Mouse (Mus musculus) stomach, embryonic 16.5 days (tissue): Measurements from ENCODE around the gene Lemd1. TPM values are rescaled to one million over a fixed set of nuclear protein-coding genes. Genes with fewer than 3 reads are reported as not detected.

Source experiments
- ATAC-seq: fragments of 200-750 bp; cut with Nextera tagmentation; 2 replicates; pipeline ENCODE4 v1.8.0; 2017; ENCODE audit warnings: moderate number of reproducible peaks, moderate TSS enrichment; ENCODE audit not compliant: insufficient read depth, low FRiP score
- H3K27ac ChIP-seq: fragments of 300-500 bp; sonication (generic); 2 replicates; pipeline ENCODE4 v1.5.1; 2014; ENCODE audit warnings: low read length
- H3K27me3 ChIP-seq: fragments of 300-500 bp; sonication (generic); 2 replicates; pipeline ENCODE4 v1.6.1; 2014; ENCODE audit warnings: low read length, control low read depth, mixed read lengths; ENCODE audit not compliant: control insufficient read depth, insufficient read depth
- H3K36me3 ChIP-seq: fragments of 300-500 bp; sonication (generic); 2 replicates; pipeline ENCODE4 v1.6.1; 2014; ENCODE audit warnings: low read length; ENCODE audit not compliant: control insufficient read depth, insufficient read depth
- H3K4me1 ChIP-seq: fragments of 300-500 bp; sonication (generic); 2 replicates; pipeline ENCODE4 v1.6.1; 2014; ENCODE audit warnings: low read length, control low read depth, mixed read lengths; ENCODE audit not compliant: control insufficient read depth, insufficient read depth
- H3K4me2 ChIP-seq: fragments of 300-500 bp; sonication (generic); 2 replicates; pipeline ENCODE4 v1.6.1; 2014; ENCODE audit warnings: low read depth, low read length, mixed read lengths
- H3K4me3 ChIP-seq: fragments of 300-500 bp; sonication (generic); replicated peaks from 2 replicates; pipeline ENCODE4 v1.5.1; 2014; ENCODE audit warnings: mild to moderate bottlenecking, low read length
- H3K9ac ChIP-seq: fragments of 300-500 bp; sonication (generic); 2 replicates; pipeline ENCODE4 v1.6.1; 2014; ENCODE audit warnings: low read length
- H3K9me3 ChIP-seq: fragments of 300-500 bp; sonication (generic); replicated peaks from 2 replicates; pipeline ENCODE4 v1.6.1; 2016; ENCODE audit warnings: low read length, control low read depth; ENCODE audit not compliant: control insufficient read depth
- WGBS: fragments of 180-500 bp; shearing (Covaris S2); extraction: QIAGEN DNeasy Blood & Tissue Kit; methylation state at CpG from one replicate; pipeline ENCODE4 v1.1.7; 2014; 5-methylcytosine and 5-hydroxymethylcytosine counted together
- polyA plus RNA-seq: library from polyadenylated mRNA; unstranded; fragments of >200 nt; fragmentation: Nextera tagmentation; extraction: Ambion mirVana; gene quantifications from 2 replicates; pipeline ENCODE4 v1.2.1, GENCODE M21; 2015

Lemd1 gene
- polyA plus RNA-seq, 1 experiment from 2014 or later = 0.49 TPM

GRCm38 (mm10) chr1:132295506-132295905, 104.3 kb downstream of the Lemd1 start:
- H3K4me1 ChIP-seq = peaks cover 30% of the 10 kb centered on the region
- H3K4me2 ChIP-seq = no peak overlapping the region
- ATAC-seq = no peak
- H3K9me3 ChIP-seq = no peaks in the 10 kb centered on the region
- no peaks in the 10 kb centered on the region for H3K36me3 ChIP-seq
- no peak overlapping the region for H3K9ac ChIP-seq
- H3K4me3 ChIP-seq = no peak overlapping the region
- H3K27me3 ChIP-seq = peaks cover 22% of the 10 kb centered on the region
- no peak overlapping the region for H3K27ac ChIP-seq
- 71% methylated on average over 7 of the region's 7 CpGs for WGBS

GRCm38 (mm10) chr1:132296051-132296450, 104.8 kb downstream of the Lemd1 start:
- H3K27ac ChIP-seq = no peak overlapping the region
- no peaks in the 10 kb centered on the region for H3K36me3 ChIP-seq
- ATAC-seq = no peak
- peaks cover 21% of the 10 kb centered on the region for H3K27me3 ChIP-seq
- H3K4me1 ChIP-seq = peaks cover 30% of the 10 kb centered on the region
- no peaks in the 10 kb centered on the region for H3K9me3 ChIP-seq
- H3K9ac ChIP-seq = no peak overlapping the region
- no peak overlapping the region for H3K4me3 ChIP-seq
- 61% methylated on average over 3 of the region's 3 CpGs for WGBS
- H3K4me2 ChIP-seq = no peak overlapping the region

DNA sequence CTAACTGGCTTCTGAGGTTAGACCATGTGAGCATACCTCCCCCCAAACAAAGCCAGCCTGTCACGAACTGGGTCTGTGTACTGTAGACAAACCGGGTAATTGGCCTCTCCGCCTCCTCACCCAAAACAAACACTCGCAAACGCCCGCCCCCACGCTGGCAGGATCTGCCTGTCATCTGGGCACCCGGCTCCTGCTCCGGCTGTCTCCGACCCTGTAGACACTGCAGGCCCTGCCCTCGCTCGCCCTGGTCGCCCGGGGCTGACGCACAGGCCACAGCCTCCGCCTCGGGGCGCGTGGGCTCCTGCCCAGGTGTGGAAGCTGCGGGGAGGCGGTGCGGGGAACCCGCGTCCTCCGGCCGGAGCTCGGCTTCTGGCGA, 107.2 kb downstream of the Lemd1 start, which contains the start of gene Klhdc8a:
TSS of gene Klhdc8a (plus strand) at position 202 of the 376 bp plus-strand sequence.
- under 1% methylated on average over 28 of the region's 28 CpGs for WGBS
- H3K4me2 ChIP-seq = peak within 1 kb of the TSS; percentile 98
- peak within 1 kb of the TSS; percentile 54 for H3K4me3 ChIP-seq
- peak; percentile 39; the same call in 1 of the 2 replicates for ATAC-seq
- no peaks in the 10 kb centered on the region for H3K36me3 ChIP-seq
- peak within 1 kb of the TSS; percentile 71 for H3K9ac ChIP-seq
- peaks cover 25% of the 10 kb centered on the region for H3K27me3 ChIP-seq
- H3K27ac ChIP-seq = no peak within 1 kb of the TSS
- H3K9me3 ChIP-seq = no peaks in the 10 kb centered on the region
- peaks cover 9% of the 10 kb centered on the region; the same call in 1 of the 2 replicates for H3K4me1 ChIP-seq

GRCm38 (mm10) chr1:132298801-132299464, 107.7 kb downstream of the Lemd1 start:
- Histone ChIP-seq H3K27me3 (peaks cover 25% of the 10 kb centered on the region), H3K9ac (peak overlapping the region; percentile 71), H3K36me3 (no peaks in the 10 kb centered on the region), H3K9me3 (no peaks in the 10 kb centered on the region), H3K27ac (no peak overlapping the region), H3K4me1 (peaks cover 9% of the 10 kb centered on the region; the same call in 1 of the 2 replicates), H3K4me2 (peak overlapping the region; percentile 98), H3K4me3 (peak overlapping the region; percentile 54)
- WGBS = 1% methylated on average over 70 of the region's 71 CpGs
- ATAC-seq = peak; percentile 23; the same call in 1 of the 2 replicates

- Histone ChIP-seq H3K27ac (no peak overlapping the region), H3K9ac (no peak overlapping the region), H3K4me3 (no peak overlapping the region), H3K4me2 (no peak overlapping the region), H3K9me3 (no peaks in the 10 kb centered on the region), H3K36me3 (no peaks in the 10 kb centered on the region), H3K4me1 (peaks cover 9% of the 10 kb centered on the region; the same call in 1 of the 2 replicates), H3K27me3 (peaks cover 25% of the 10 kb centered on the region)
- 70% methylated on average over 5 of the region's 5 CpGs for WGBS
- ATAC-seq = no peak
Observed at GRCm38 (mm10) chr1:132299744-132300143, 108.5 kb downstream of the Lemd1 start.

DNA sequence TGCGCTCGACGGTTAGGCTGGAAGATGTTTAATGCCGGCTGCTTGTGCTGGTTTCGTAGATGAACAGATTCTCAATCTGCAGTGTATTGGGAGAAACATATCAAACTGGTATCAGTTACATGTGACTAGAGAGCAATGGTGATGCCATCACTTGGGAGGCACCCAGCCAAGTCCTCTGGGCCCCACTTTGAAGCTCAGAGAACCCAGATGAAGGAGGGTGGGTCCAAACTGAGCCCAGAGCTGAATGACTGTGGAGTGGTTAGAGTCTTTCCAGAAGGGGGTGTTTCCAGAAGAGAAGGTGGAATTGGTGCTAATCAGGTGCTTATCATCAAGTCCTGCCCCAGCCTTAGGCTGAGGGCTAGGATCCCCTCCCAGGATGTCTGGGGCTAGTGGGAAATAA, 110.0 kb downstream of the Lemd1 start:
- no peak for ATAC-seq
- peaks cover 25% of the 10 kb centered on the region for H3K27me3 ChIP-seq
- WGBS = 90% methylated on average over 5 of the region's 5 CpGs
- H3K9me3 ChIP-seq = no peaks in the 10 kb centered on the region
- H3K4me3 ChIP-seq = no peak overlapping the region
- no peak overlapping the region for H3K9ac ChIP-seq
- peaks cover 9% of the 10 kb centered on the region; the same call in 1 of the 2 replicates for H3K4me1 ChIP-seq
- H3K4me2 ChIP-seq = no peak overlapping the region
- H3K27ac ChIP-seq = no peak overlapping the region
- H3K36me3 ChIP-seq = no peaks in the 10 kb centered on the region

DNA sequence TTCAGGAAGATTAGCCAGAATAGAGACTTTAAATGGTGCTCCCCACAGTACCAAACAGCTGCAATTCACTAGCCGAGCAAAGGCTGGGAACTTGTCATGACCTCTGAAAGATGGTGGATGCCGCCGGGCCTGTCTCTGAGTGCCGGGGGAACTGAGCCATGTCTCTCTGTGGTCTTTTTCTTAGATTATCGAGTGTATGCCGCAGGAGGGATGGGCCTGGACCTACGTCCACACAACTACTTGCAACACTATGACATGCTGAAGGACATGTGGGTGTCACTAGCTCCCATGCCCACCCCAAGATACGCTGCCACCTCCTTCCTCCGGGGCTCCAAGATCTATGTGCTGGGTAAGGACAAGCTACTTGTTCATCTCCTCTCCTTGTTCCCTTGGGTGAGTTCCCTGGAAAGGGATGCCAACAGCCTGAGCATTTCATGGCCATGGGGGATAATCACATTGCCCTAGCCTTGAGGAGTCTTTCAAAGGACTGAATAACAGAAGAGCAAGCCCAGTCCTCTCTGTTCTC, 111.2 kb downstream of the Lemd1 start:
- H3K36me3 ChIP-seq = no peaks in the 10 kb centered on the region
- WGBS = 87% methylated on average over 9 of the region's 9 CpGs
- H3K9ac ChIP-seq = no peak overlapping the region
- no peak overlapping the region for H3K27ac ChIP-seq
- ATAC-seq = no peak
- H3K4me2 ChIP-seq = no peak overlapping the region
- no peaks in the 10 kb centered on the region for H3K9me3 ChIP-seq
- H3K4me3 ChIP-seq = no peak overlapping the region
- H3K27me3 ChIP-seq = peaks cover 25% of the 10 kb centered on the region
- peaks cover 9% of the 10 kb centered on the region; the same call in 1 of the 2 replicates for H3K4me1 ChIP-seq

GRCm38 (mm10) chr1:132304618-132305214, 113.5 kb downstream of the Lemd1 start:
- H3K4me3 ChIP-seq = no peak overlapping the region
- WGBS = 30% methylated on average over 9 of the region's 9 CpGs
- H3K9me3 ChIP-seq = no peaks in the 10 kb centered on the region
- peaks cover 8% of the 10 kb centered on the region for H3K27me3 ChIP-seq
- ATAC-seq = no peak
- H3K9ac ChIP-seq = no peak overlapping the region
- no peak overlapping the region for H3K27ac ChIP-seq
- no peaks in the 10 kb centered on the region for H3K36me3 ChIP-seq
- H3K4me2 ChIP-seq = no peak overlapping the region
- no peaks in the 10 kb centered on the region for H3K4me1 ChIP-seq

GRCm38 (mm10) chr1:132306160-132306559, 114.9 kb downstream of the Lemd1 start:
- Histone ChIP-seq H3K9me3 (no peaks in the 10 kb centered on the region), H3K9ac (no peak overlapping the region), H3K36me3 (no peaks in the 10 kb centered on the region), H3K4me2 (no peak overlapping the region), H3K4me1 (no peaks in the 10 kb centered on the region), H3K27ac (no peak overlapping the region), H3K4me3 (no peak overlapping the region), H3K27me3 (peaks cover 4% of the 10 kb centered on the region; the same call in 1 of the 2 replicates)
- WGBS = 42% methylated on average over 4 of the region's 4 CpGs
- ATAC-seq = no peak
